Mouse (Mus musculus): ENCODE measurements around the gene Vwa8.

DNA sequence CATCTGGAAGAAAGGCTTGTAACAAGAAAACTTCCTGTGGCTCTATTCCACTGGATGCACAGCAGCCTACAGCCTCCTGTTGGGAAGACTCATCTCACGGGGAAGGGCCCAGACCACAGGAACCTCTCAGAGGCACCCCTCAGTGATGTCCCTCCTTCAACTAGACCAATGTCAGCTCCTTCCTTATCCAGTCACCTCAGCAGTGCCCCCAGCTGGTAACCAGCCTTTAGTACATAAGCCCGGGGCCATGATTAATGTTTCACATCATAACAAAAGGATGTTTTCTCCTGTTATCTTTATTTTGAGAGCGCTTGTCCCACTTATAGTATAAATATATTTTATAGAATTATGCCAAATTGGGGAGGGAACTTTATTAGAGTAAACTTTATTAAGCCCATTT is 181.9 kb downstream of the Vwa8 start:
- TF ChIP-seq CTCF (IDR thresholded peaks at IDR 0.05; ENCODE audit: control insufficient read depth, insufficient read depth, insufficient read length) (no peak), MYOG (IDR thresholded peaks at IDR 0.05; ENCODE audit: control insufficient read depth, extremely low read depth, insufficient read length) (no peak), CEBPB (IDR thresholded peaks at IDR 0.05; ENCODE audit: low read depth) (no peak), MAX (IDR thresholded peaks at IDR 0.05) (no peak), MYOD1 (IDR thresholded peaks at IDR 0.05; ENCODE audit: control insufficient read depth, insufficient read length, low read depth) (no peak), USF1 (IDR thresholded peaks at IDR 0.05; ENCODE audit: low read depth) (no peak)
